In the genomic region with DNA sequence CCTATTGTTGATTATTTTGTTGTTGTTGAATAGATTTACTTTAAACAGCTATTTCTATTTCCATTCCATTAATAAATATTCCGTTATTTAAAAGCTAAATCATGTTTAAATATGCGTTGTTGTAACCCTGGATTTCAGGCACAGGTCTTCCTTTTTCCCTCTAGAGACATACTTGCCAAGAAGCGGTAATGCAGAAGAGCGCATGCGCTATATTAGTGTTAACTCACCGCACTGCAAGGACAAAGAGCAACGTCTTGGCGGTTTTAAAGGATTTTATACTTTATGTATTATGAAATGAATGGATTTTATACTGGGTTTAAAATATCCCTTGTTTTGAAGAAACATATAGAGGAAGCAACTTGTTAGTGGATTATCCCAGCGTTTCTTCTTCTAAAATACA, we compare ENCODE assay signal across 22 mouse cellular contexts.
DNase-seq lines count a peak whose midpoint lies in the region; ATAC-seq and TF ChIP-seq lines count a peak whose summit lies in the region.
"Had no signal": no experiment of that assay in that cellular context is flagged by ENCODE, and none has a peak within 500 bp of the region (broad histone marks: within the 10 kb centered on the region; RNA-seq: fewer than 3 reads in every experiment).

No protein-coding gene starts in this region.

- no peaks in the 10 kb centered on the region for H3K9me3 ChIP-seq in hindbrain, embryonic 12.5 days (replicated peaks)
- no peaks in the 10 kb centered on the region for H3K9me3 ChIP-seq in hindbrain, embryonic 10.5 days
- H3K9me3 ChIP-seq in midbrain, embryonic 13.5 days: no peaks in the 10 kb centered on the region
- no peaks in the 10 kb centered on the region for H3K9me3 ChIP-seq in midbrain, embryonic 11.5 days (ENCODE audit: control insufficient read depth, low read length)
- no peaks in the 10 kb centered on the region for H3K9me3 ChIP-seq in midbrain, postnatal 0 days (ENCODE audit: low read length)
- H3K9me3 ChIP-seq: embryonic facial prominence, embryonic 15.5 days; forebrain, embryonic 10.5 days; G1E; heart, embryonic 10.5 days had no signal

- no peak overlapping the region for H3K4me2 ChIP-seq in hindbrain, embryonic 12.5 days (replicated peaks)
- no peak overlapping the region for H3K4me2 ChIP-seq in midbrain, embryonic 13.5 days (replicated peaks)
- H3K4me2 ChIP-seq in midbrain, embryonic 11.5 days: no peak overlapping the region
- H3K4me2 ChIP-seq in midbrain, postnatal 0 days (ENCODE audit: low read depth, low read length, poor library complexity, severe bottlenecking): no peak overlapping the region
- H3K4me2 ChIP-seq: embryonic facial prominence, embryonic 15.5 days had no signal

- no peak for DNase-seq in hindbrain, embryonic 10.5 days (ENCODE audit: low spot score)
- no peak for DNase-seq in midbrain, embryonic 11.5 days (ENCODE audit: low spot score, missing footprints)
- DNase-seq in midbrain, postnatal 0 days (ENCODE audit: low spot score): peak; percentile 33
- no peak for DNase-seq in liver
- no peak for DNase-seq in adrenal gland, adult 18-20 months (ENCODE audit: low spot score in 2 of 2)
- DNase-seq: adrenal gland, postnatal 10 days; B cell, adult 2 months; cerebellum, adult 8-10 months; cerebellum, postnatal 14 days; embryo, embryonic 11 days; gastrocnemius, postnatal 36 days; heart, adult 11 months; heart, postnatal 10 days; heart, postnatal 4 days had no signal

- H3K36me3 ChIP-seq in hindbrain, embryonic 12.5 days: no peaks in the 10 kb centered on the region
- H3K36me3 ChIP-seq in hindbrain, embryonic 10.5 days: no peaks in the 10 kb centered on the region
- H3K36me3 ChIP-seq in midbrain, embryonic 13.5 days: no peaks in the 10 kb centered on the region
- H3K36me3 ChIP-seq in midbrain, embryonic 11.5 days (ENCODE audit: control insufficient read depth, insufficient read depth, low read length): no peaks in the 10 kb centered on the region
- no peaks in the 10 kb centered on the region for H3K36me3 ChIP-seq in midbrain, postnatal 0 days (ENCODE audit: insufficient read depth, low read length)
- H3K36me3 ChIP-seq: embryonic facial prominence, embryonic 15.5 days; forebrain, embryonic 10.5 days; G1E; heart, embryonic 10.5 days had no signal

- TF ChIP-seq CTCF in midbrain, postnatal 0 days (IDR thresholded peaks at IDR 0.05): no peak

- H3K27me3 ChIP-seq in hindbrain, embryonic 12.5 days: no peaks in the 10 kb centered on the region
- peaks cover 44% of the 10 kb centered on the region for H3K27me3 ChIP-seq in hindbrain, embryonic 10.5 days (ENCODE audit: insufficient read depth, poor library complexity, severe bottlenecking)
- peaks cover 30% of the 10 kb centered on the region for H3K27me3 ChIP-seq in midbrain, embryonic 13.5 days
- peaks cover 10% of the 10 kb centered on the region for H3K27me3 ChIP-seq in midbrain, embryonic 11.5 days (ENCODE audit: control insufficient read depth, insufficient read depth, low read length)
- no peaks in the 10 kb centered on the region for H3K27me3 ChIP-seq in midbrain, postnatal 0 days (ENCODE audit: insufficient read depth, low read length)
- H3K27me3 ChIP-seq: embryonic facial prominence, embryonic 15.5 days had no signal

- no peak overlapping the region for H3K4me3 ChIP-seq in hindbrain, embryonic 12.5 days
- H3K4me3 ChIP-seq in hindbrain, embryonic 10.5 days: no peak overlapping the region
- H3K4me3 ChIP-seq in midbrain, embryonic 13.5 days (replicated peaks): no peak overlapping the region
- no peak overlapping the region for H3K4me3 ChIP-seq in midbrain, embryonic 11.5 days (ENCODE audit: low read depth, low read length)
- H3K4me3 ChIP-seq in midbrain, postnatal 0 days (ENCODE audit: low read depth, low read length): no peak overlapping the region
- H3K4me3 ChIP-seq: embryonic facial prominence, embryonic 15.5 days; erythroblast, embryonic 14.5 days; forebrain, embryonic 10.5 days; heart, embryonic 10.5 days had no signal

- no peak overlapping the region for H3K9ac ChIP-seq in hindbrain, embryonic 12.5 days
- no peak overlapping the region for H3K9ac ChIP-seq in midbrain, embryonic 13.5 days (replicated peaks)
- no peak overlapping the region for H3K9ac ChIP-seq in midbrain, embryonic 11.5 days (ENCODE audit: low read length)
- no peak overlapping the region for H3K9ac ChIP-seq in midbrain, postnatal 0 days (replicated peaks; ENCODE audit: low read length, poor library complexity, severe bottlenecking)
- H3K9ac ChIP-seq: embryonic facial prominence, embryonic 15.5 days had no signal

- H3K27ac ChIP-seq in hindbrain, embryonic 12.5 days: peak overlapping the region; percentile 14; the same call in 1 of the 2 replicates
- H3K27ac ChIP-seq in hindbrain, embryonic 10.5 days: no peak overlapping the region
- peak overlapping the region; percentile 66; the same call in 1 of the 2 replicates for H3K27ac ChIP-seq in midbrain, embryonic 13.5 days
- H3K27ac ChIP-seq in midbrain, embryonic 11.5 days (ENCODE audit: low read depth, low read length): no peak overlapping the region
- no peak overlapping the region for H3K27ac ChIP-seq in midbrain, postnatal 0 days (ENCODE audit: low read depth, low read length)
- H3K27ac ChIP-seq: embryonic facial prominence, embryonic 15.5 days; heart, embryonic 10.5 days had no signal

- no peak for ATAC-seq in hindbrain, embryonic 12.5 days (ENCODE audit: low FRiP score)
- ATAC-seq in midbrain, embryonic 13.5 days: no peak
- no peak for ATAC-seq in midbrain, embryonic 11.5 days (ENCODE audit: low FRiP score)
- ATAC-seq in midbrain, postnatal 0 days (ENCODE audit: low FRiP score): no peak
- ATAC-seq: CD4-positive, CD25-positive, alpha-beta regulatory T cell, adult 4 months had no signal

- WGBS in hindbrain, embryonic 12.5 days: 84% methylated on average over 9 of the region's 9 CpGs
- WGBS in hindbrain, embryonic 10.5 days: 88% methylated on average over 9 of the region's 9 CpGs
- 63% methylated on average over 9 of the region's 9 CpGs for WGBS in midbrain, embryonic 13.5 days
- 86% methylated on average over 9 of the region's 9 CpGs for WGBS in midbrain, embryonic 11.5 days
- 70% methylated on average over 9 of the region's 9 CpGs for WGBS in midbrain, postnatal 0 days

- 0 out of 2 replicates have a peak, but pooled peaks cover 3% of the 10 kb centered on the region for H3K4me1 ChIP-seq in hindbrain, embryonic 12.5 days
- peaks cover 11% of the 10 kb centered on the region for H3K4me1 ChIP-seq in hindbrain, embryonic 10.5 days (replicated peaks)
- peaks cover 11% of the 10 kb centered on the region; the same call in 1 of the 2 replicates for H3K4me1 ChIP-seq in midbrain, embryonic 13.5 days (replicated peaks)
- H3K4me1 ChIP-seq in midbrain, embryonic 11.5 days (ENCODE audit: control insufficient read depth, insufficient read depth, low read length): peaks cover 3% of the 10 kb centered on the region; the same call in 1 of the 2 replicates
- H3K4me1 ChIP-seq in midbrain, postnatal 0 days (ENCODE audit: insufficient read depth, low read length): no peaks in the 10 kb centered on the region
- H3K4me1 ChIP-seq: embryonic facial prominence, embryonic 15.5 days; heart, embryonic 10.5 days had no signal

Comparison
In these comparisons a context has a peak if more than half of its experiments do, and no peak if none do; other contexts are left out.
1. H3K27ac ChIP-seq: peak in hindbrain, embryonic 12.5 days (single experiment) and midbrain, embryonic 13.5 days (single experiment); none in hindbrain, embryonic 10.5 days (single experiment), midbrain, embryonic 11.5 days (single experiment) and midbrain, postnatal 0 days (single experiment).